Mouse (Mus musculus): Measurements from ENCODE around the gene Set. TPM values are rescaled to one million over a fixed set of nuclear protein-coding genes. Genes with fewer than 3 reads are reported as not detected.

Gene Set
- polyA plus RNA-seq, 1 experiment from 2014 or later, result 557 TPM

GRCm38 (mm10) chr2:30108260-30108659 lies 51.1 kb downstream of the Set start:
- no peak overlapping the region for H3K4me2 ChIP-seq (ENCODE audit: low read length)
- ATAC-seq (replicated peaks; ENCODE audit: low FRiP score, low TSS enrichment, low read depth), result no peak
- H3K4me3 ChIP-seq (ENCODE audit: low read depth, low read length), result no peak overlapping the region
- no peaks in the 10 kb centered on the region for H3K9me3 ChIP-seq (ENCODE audit: control insufficient read depth, low read length)
- H3K9ac ChIP-seq (ENCODE audit: low read length), result no peak overlapping the region
- H3K27me3 ChIP-seq (replicated peaks; ENCODE audit: control insufficient read depth, insufficient read depth, low read length), result no peaks in the 10 kb centered on the region
- no peak for DNase-seq (ENCODE audit: low spot score)
- WGBS, result 94% methylated on average over 4 of the region's 4 CpGs
- H3K4me1 ChIP-seq (replicated peaks; ENCODE audit: control insufficient read depth, insufficient read depth, low read length), result no peaks in the 10 kb centered on the region
- no peak overlapping the region for H3K27ac ChIP-seq (ENCODE audit: low read depth)
- peaks cover 73% of the 10 kb centered on the region for H3K36me3 ChIP-seq (ENCODE audit: control insufficient read depth, insufficient read depth, low read length)

GRCm38 (mm10) chr2:30111500-30111899 lies 54.3 kb downstream of the Set start:
- no peak overlapping the region for H3K9ac ChIP-seq (ENCODE audit: low read length)
- H3K9me3 ChIP-seq (ENCODE audit: control insufficient read depth, low read length), result no peaks in the 10 kb centered on the region
- 88% methylated on average over 2 of the region's 2 CpGs for WGBS
- peaks cover 47% of the 10 kb centered on the region for H3K36me3 ChIP-seq (ENCODE audit: control insufficient read depth, insufficient read depth, low read length)
- no peak for ATAC-seq (replicated peaks; ENCODE audit: low FRiP score, low TSS enrichment, low read depth)
- H3K27ac ChIP-seq (ENCODE audit: low read depth), result no peak overlapping the region
- no peaks in the 10 kb centered on the region for H3K4me1 ChIP-seq (replicated peaks; ENCODE audit: control insufficient read depth, insufficient read depth, low read length)
- H3K4me2 ChIP-seq (ENCODE audit: low read length), result no peak overlapping the region
- no peak for DNase-seq (ENCODE audit: low spot score)
- H3K27me3 ChIP-seq (replicated peaks; ENCODE audit: control insufficient read depth, insufficient read depth, low read length), result no peaks in the 10 kb centered on the region
- no peak overlapping the region for H3K4me3 ChIP-seq (ENCODE audit: low read depth, low read length)

GRCm38 (mm10) chr2:30112564-30112963 lies 55.4 kb downstream of the Set start:
- 88% methylated on average over 5 of the region's 5 CpGs for WGBS
- Histone ChIP-seq H3K27me3 (replicated peaks; ENCODE audit: control insufficient read depth, insufficient read depth, low read length) (no peaks in the 10 kb centered on the region), H3K4me1 (replicated peaks; ENCODE audit: control insufficient read depth, insufficient read depth, low read length) (no peaks in the 10 kb centered on the region), H3K9me3 (ENCODE audit: control insufficient read depth, low read length) (no peaks in the 10 kb centered on the region), H3K27ac (ENCODE audit: low read depth) (no peak overlapping the region), H3K36me3 (ENCODE audit: control insufficient read depth, insufficient read depth, low read length) (peaks cover 41% of the 10 kb centered on the region), H3K4me2 (ENCODE audit: low read length) (no peak overlapping the region), H3K4me3 (ENCODE audit: low read depth, low read length) (no peak overlapping the region), H3K9ac (ENCODE audit: low read length) (no peak overlapping the region)
- DNase-seq (ENCODE audit: low spot score) (no peak), ATAC-seq (replicated peaks; ENCODE audit: low FRiP score, low TSS enrichment, low read depth) (no peak)

- peaks cover 11% of the 10 kb centered on the region for H3K4me1 ChIP-seq (replicated peaks; ENCODE audit: control insufficient read depth, insufficient read depth, low read length)
- ATAC-seq (replicated peaks; ENCODE audit: low FRiP score, low TSS enrichment, low read depth), result no peak
- H3K36me3 ChIP-seq (ENCODE audit: control insufficient read depth, insufficient read depth, low read length), result peaks cover 5% of the 10 kb centered on the region; the same call in 1 of the 2 replicates
- H3K4me2 ChIP-seq (ENCODE audit: low read length), result no peak overlapping the region
- DNase-seq (ENCODE audit: low spot score), result no peak
- no peak overlapping the region for H3K4me3 ChIP-seq (ENCODE audit: low read depth, low read length)
- no peak overlapping the region for H3K9ac ChIP-seq (ENCODE audit: low read length)
- H3K27ac ChIP-seq (ENCODE audit: low read depth), result no peak overlapping the region
- WGBS, result 47% methylated on average over 6 of the region's 6 CpGs
- H3K9me3 ChIP-seq (ENCODE audit: control insufficient read depth, low read length), result no peaks in the 10 kb centered on the region
- H3K27me3 ChIP-seq (replicated peaks; ENCODE audit: control insufficient read depth, insufficient read depth, low read length), result no peaks in the 10 kb centered on the region
Measured at GRCm38 (mm10) chr2:30119641-30120051, 62.5 kb downstream of the Set start.

GRCm38 (mm10) chr2:30120269-30120668 lies 63.1 kb downstream of the Set start:
- no peak overlapping the region for H3K9ac ChIP-seq (ENCODE audit: low read length)
- H3K4me1 ChIP-seq (replicated peaks; ENCODE audit: control insufficient read depth, insufficient read depth, low read length), result peaks cover 16% of the 10 kb centered on the region
- H3K4me2 ChIP-seq (ENCODE audit: low read length), result no peak overlapping the region
- H3K27ac ChIP-seq (ENCODE audit: low read depth), result no peak overlapping the region
- H3K9me3 ChIP-seq (ENCODE audit: control insufficient read depth, low read length), result no peaks in the 10 kb centered on the region
- ATAC-seq (replicated peaks; ENCODE audit: low FRiP score, low TSS enrichment, low read depth) (no peak), DNase-seq (ENCODE audit: low spot score) (no peak)
- H3K36me3 ChIP-seq (ENCODE audit: control insufficient read depth, insufficient read depth, low read length), result peaks cover 5% of the 10 kb centered on the region; the same call in 1 of the 2 replicates
- no peaks in the 10 kb centered on the region for H3K27me3 ChIP-seq (replicated peaks; ENCODE audit: control insufficient read depth, insufficient read depth, low read length)
- 95% methylated on average over 4 of the region's 4 CpGs for WGBS
- H3K4me3 ChIP-seq (ENCODE audit: low read depth, low read length), result no peak overlapping the region

Other genes with a start within 250 kb of the Set start
- gene Urm1, start 237.3 kb upstream of the Set start, polyA plus RNA-seq (2014; fragmentation: Nextera tagmentation; extraction: Ambion mirVana), result 26.7 and 26.9 TPM in 2 replicates
- 20.2 and 22.4 TPM in 2 replicates for gene Cercam, start 188.2 kb upstream of the Set start, polyA plus RNA-seq (2014; fragmentation: Nextera tagmentation; extraction: Ambion mirVana)
- gene Odf2, start 168.2 kb upstream of the Set start, polyA plus RNA-seq (2014; fragmentation: Nextera tagmentation; extraction: Ambion mirVana), result 50.0 and 64.3 TPM in 2 replicates
- gene Gle1, start 122.0 kb upstream of the Set start, polyA plus RNA-seq (2014; fragmentation: Nextera tagmentation; extraction: Ambion mirVana), result 52.4 and 57.6 TPM in 2 replicates
- gene Sptan1, start 91.8 kb upstream of the Set start, polyA plus RNA-seq (2014; fragmentation: Nextera tagmentation; extraction: Ambion mirVana), result 131 and 141 TPM in 2 replicates
- gene Wdr34, start 8.5 kb upstream of the Set start, polyA plus RNA-seq (2014; fragmentation: Nextera tagmentation; extraction: Ambion mirVana), result 28.7 and 30.3 TPM in 2 replicates
- gene Pkn3, start 20.3 kb downstream of the Set start, polyA plus RNA-seq (2014; fragmentation: Nextera tagmentation; extraction: Ambion mirVana), result 8.2 and 9.9 TPM in 2 replicates
- 60.2 and 60.3 TPM in 2 replicates for gene Zdhhc12, start 36.3 kb downstream of the Set start, polyA plus RNA-seq (2014; fragmentation: Nextera tagmentation; extraction: Ambion mirVana)
- gene Zer1, start 67.2 kb downstream of the Set start, polyA plus RNA-seq (2014; fragmentation: Nextera tagmentation; extraction: Ambion mirVana), result 9.1 and 9.5 TPM in 2 replicates
- gene Tbc1d13, start 76.4 kb downstream of the Set start, polyA plus RNA-seq (2014; fragmentation: Nextera tagmentation; extraction: Ambion mirVana), result 8.9 and 10.5 TPM in 2 replicates
- gene Endog, start 114.1 kb downstream of the Set start, polyA plus RNA-seq (2014; fragmentation: Nextera tagmentation; extraction: Ambion mirVana), result 30.7 and 38.7 TPM in 2 replicates
- 71.1 and 74.1 TPM in 2 replicates for gene Spout1, start 121.1 kb downstream of the Set start, polyA plus RNA-seq (2014; fragmentation: Nextera tagmentation; extraction: Ambion mirVana)
- 13.0 and 15.6 TPM in 2 replicates for gene Kyat1, start 148.5 kb downstream of the Set start, polyA plus RNA-seq (2014; fragmentation: Nextera tagmentation; extraction: Ambion mirVana)
- gene Lrrc8a, start 180.3 kb downstream of the Set start, polyA plus RNA-seq (2014; fragmentation: Nextera tagmentation; extraction: Ambion mirVana), result 43.3 and 43.7 TPM in 2 replicates
- 0.05 and 0.28 TPM in 2 replicates for gene Gm28035, start 183.2 kb downstream of the Set start, polyA plus RNA-seq (2014; fragmentation: Nextera tagmentation; extraction: Ambion mirVana)
- gene Phyhd1, start 208.8 kb downstream of the Set start, polyA plus RNA-seq (2014; fragmentation: Nextera tagmentation; extraction: Ambion mirVana), result 13.3 and 14.1 TPM in 2 replicates
- gene Gm28038, start 223.7 kb downstream of the Set start, polyA plus RNA-seq (2014; fragmentation: Nextera tagmentation; extraction: Ambion mirVana), result not detected in 2 replicates
- 31.9 and 34.1 TPM in 2 replicates for gene Dolk, start 229.0 kb downstream of the Set start, polyA plus RNA-seq (2014; fragmentation: Nextera tagmentation; extraction: Ambion mirVana)
- gene Nup188, start 229.0 kb downstream of the Set start, polyA plus RNA-seq (2014; fragmentation: Nextera tagmentation; extraction: Ambion mirVana), result 45.2 and 45.9 TPM in 2 replicates